Mouse (Mus musculus) heart, postnatal 0 days (tissue): ENCODE data around the gene Tk1. TPM values are rescaled to one million over a fixed set of nuclear protein-coding genes. Genes with fewer than 3 reads are reported as not detected.
A peak's percentile ranks its signal among the peaks of the same experiment; 100 is the strongest.

ENCODE experiments used
- ATAC-seq: fragments of 200-750 bp; cut with Nextera tagmentation; 2 replicates; pipeline ENCODE4 v1.8.0; 2017; ENCODE audit warnings: low read depth, moderate number of reproducible peaks, moderate library complexity; ENCODE audit not compliant: insufficient read depth
- DNase-seq: peaks from one replicate; pipeline ENCODE4 v3.0.0-alpha.2; 2016; ENCODE audit warnings: low spot score
- H3K27ac ChIP-seq: fragments of 300-500 bp; sonication (generic); 2 replicates; pipeline ENCODE4 v1.5.1; 2014; ENCODE audit warnings: low read depth, mild to moderate bottlenecking
- H3K27me3 ChIP-seq: fragments of 300-500 bp; sonication (generic); 2 replicates; pipeline ENCODE4 v1.6.1; 2014; ENCODE audit warnings: low read length, mixed read lengths; ENCODE audit not compliant: control insufficient read depth, insufficient read depth
- H3K36me3 ChIP-seq: fragments of 300-500 bp; sonication (generic); replicated peaks from 2 replicates; pipeline ENCODE4 v1.6.1; 2014; ENCODE audit warnings: low read length, mixed read lengths; ENCODE audit not compliant: control insufficient read depth, insufficient read depth
- H3K4me1 ChIP-seq: fragments of 300-500 bp; sonication (generic); 2 replicates; pipeline ENCODE4 v1.6.1; 2014; ENCODE audit warnings: antibody characterized with exemption; ENCODE audit not compliant: control insufficient read depth, insufficient read depth
- H3K4me2 ChIP-seq: fragments of 300-500 bp; sonication (generic); 2 replicates; pipeline ENCODE4 v1.6.1; 2014; ENCODE audit warnings: low read depth, mild to moderate bottlenecking, low read length, moderate library complexity
- H3K4me3 ChIP-seq: fragments of 300-500 bp; sonication (generic); 2 replicates; pipeline ENCODE4 v1.5.1; 2014; ENCODE audit warnings: low read depth, low read length
- H3K9ac ChIP-seq: fragments of 300-500 bp; sonication (generic); replicated peaks from 2 replicates; pipeline ENCODE4 v1.6.1; 2014; ENCODE audit warnings: low read depth, low read length, mixed read lengths
- H3K9me3 ChIP-seq: fragments of 300-500 bp; sonication (generic); replicated peaks from 2 replicates; pipeline ENCODE4 v1.6.1; 2016; ENCODE audit warnings: low read length; ENCODE audit not compliant: control insufficient read depth
- CTCF ChIP-seq: IDR thresholded peaks from 2 replicates; pipeline ENCODE4 v1.5.1; 2016; ENCODE audit warnings: antibody characterized with exemption, control low read depth, low read depth
- EP300 ChIP-seq: IDR thresholded peaks from 2 replicates; pipeline ENCODE4 v1.6.1; 2016; ENCODE audit warnings: antibody characterized with exemption, low read depth
- WGBS: fragments of 180-500 bp; shearing (Covaris S2); extraction: QIAGEN DNeasy Blood & Tissue Kit; methylation state at CpG from one replicate; pipeline ENCODE4 v1.1.7; 2014; 5-methylcytosine and 5-hydroxymethylcytosine counted together
- polyA plus RNA-seq: library from polyadenylated mRNA; unstranded; fragments of >200 nt; fragmentation: Nextera tagmentation; extraction: Ambion mirVana; gene quantifications from 2 replicates; pipeline ENCODE4 v1.2.1, GENCODE M21; 2015
- total RNA-seq: library from RNA; depleted of rRNA; stranded (reverse); fragments of >200 nt; gene quantifications from 2 replicates; pipeline ENCODE4 v1.2.3, GENCODE M21; 2014; ENCODE audit warnings: low replicate concordance

Tk1 gene
- total and polyA plus RNA-seq, 2 experiments from 2014 or later: 41.4 to 103 TPM

GRCm38 (mm10) chr11:117781199-117781821 lies 44.6 kb downstream of the Tk1 start:
- H3K27me3 ChIP-seq: no peaks in the 10 kb centered on the region
- H3K4me2 ChIP-seq: peak overlapping the region; percentile 88
- DNase-seq: peak; percentile 64
- TF ChIP-seq EP300 (no peak; the same call in 1 of the 2 replicates), CTCF (no peak)
- 9% methylated on average over 18 of the region's 18 CpGs for WGBS
- peaks cover 30% of the 10 kb centered on the region for H3K4me1 ChIP-seq
- H3K9ac ChIP-seq: peak overlapping the region; percentile 64; the same call in 1 of the 2 replicates
- no peaks in the 10 kb centered on the region for H3K9me3 ChIP-seq
- peak overlapping the region; percentile 54 for H3K4me3 ChIP-seq
- ATAC-seq: no peak
- H3K27ac ChIP-seq: peak overlapping the region; percentile 97
- peaks cover 11% of the 10 kb centered on the region; the same call in 1 of the 2 replicates for H3K36me3 ChIP-seq

GRCm38 (mm10) chr11:117780582-117781111 lies 45.2 kb downstream of the Tk1 start:
- ATAC-seq (peak; percentile 78), DNase-seq (peak; percentile 89)
- H3K4me1 ChIP-seq: peaks cover 30% of the 10 kb centered on the region
- no peaks in the 10 kb centered on the region for H3K9me3 ChIP-seq
- H3K27ac ChIP-seq: peak overlapping the region; percentile 97
- under 1% methylated on average over 19 of the region's 19 CpGs for WGBS
- peak overlapping the region; percentile 54 for H3K4me3 ChIP-seq
- no peaks in the 10 kb centered on the region for H3K27me3 ChIP-seq
- peak overlapping the region; percentile 64 for H3K9ac ChIP-seq
- H3K4me2 ChIP-seq: peak overlapping the region; percentile 88
- H3K36me3 ChIP-seq: peaks cover 17% of the 10 kb centered on the region
- TF ChIP-seq EP300 (no peak), CTCF (no peak; the same call in 1 of the 2 replicates)

GRCm38 (mm10) chr11:117780199-117780515 lies 45.7 kb downstream of the Tk1 start:
- peaks cover 30% of the 10 kb centered on the region for H3K4me1 ChIP-seq
- no peak for TF ChIP-seq EP300
- no peak for TF ChIP-seq CTCF
- ATAC-seq: no peak

DNA sequence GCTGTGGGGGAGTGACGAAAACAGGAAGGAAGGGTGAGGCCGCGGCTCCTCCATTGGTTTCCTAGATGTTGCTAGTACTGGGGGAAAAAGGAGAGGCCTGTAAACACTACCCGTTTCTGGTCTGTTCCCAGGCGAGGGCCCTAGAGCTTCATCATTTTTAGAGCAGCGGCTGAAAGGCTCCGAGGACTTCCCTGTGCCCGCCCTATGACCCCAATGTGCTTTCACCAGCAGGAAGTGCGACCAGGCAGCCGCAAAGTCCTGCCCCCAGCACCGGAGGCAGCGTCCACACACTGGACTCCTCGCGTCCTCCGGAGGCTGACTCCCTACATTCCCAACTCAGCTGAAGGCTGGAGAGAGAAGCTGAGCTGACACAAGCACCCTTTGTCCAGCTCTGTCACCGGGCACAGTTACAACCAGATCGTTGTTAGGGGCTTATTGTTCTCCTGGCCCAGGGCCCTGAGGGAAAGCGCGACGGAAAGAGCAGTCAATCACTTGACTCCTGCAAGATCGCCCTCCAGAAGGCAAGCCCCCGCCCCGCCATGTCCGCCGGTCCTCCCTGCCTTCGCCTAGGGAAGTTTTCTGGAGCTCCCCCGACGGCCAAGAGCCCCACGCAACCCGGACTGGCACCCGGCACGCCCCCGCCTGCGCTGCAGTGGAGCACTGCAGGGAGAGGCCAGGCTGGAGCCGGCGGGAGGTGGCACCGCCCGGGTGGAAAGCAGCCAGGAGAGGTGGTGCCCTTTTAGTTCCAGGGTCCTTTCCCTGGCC lies 46.3 kb downstream of the Tk1 start:
- TF ChIP-seq CTCF (0 out of 2 replicates have a peak, but pooled peaks have one; percentile 6), EP300 (peak; percentile 67; the same call in 1 of the 2 replicates)
- H3K4me1 ChIP-seq: peaks cover 30% of the 10 kb centered on the region
- no peaks in the 10 kb centered on the region for H3K9me3 ChIP-seq
- ATAC-seq: peak; percentile 40
- H3K4me3 ChIP-seq: peak overlapping the region; percentile 54
- H3K27ac ChIP-seq: peak overlapping the region; percentile 97
- H3K4me2 ChIP-seq: peak overlapping the region; percentile 88
- 4% methylated on average over 37 of the region's 38 CpGs for WGBS
- H3K9ac ChIP-seq: peak overlapping the region; percentile 64
- peaks cover 21% of the 10 kb centered on the region for H3K36me3 ChIP-seq
- DNase-seq: peak; percentile 67
- no peaks in the 10 kb centered on the region for H3K27me3 ChIP-seq

More at GRCm38 (mm10) chr11:117780199-117780515, 45.7 kb downstream of the Tk1 start:
- no peak for DNase-seq
- peak overlapping the region; percentile 64 for H3K9ac ChIP-seq
- peak overlapping the region; percentile 97 for H3K27ac ChIP-seq
- H3K36me3 ChIP-seq: peaks cover 17% of the 10 kb centered on the region
- H3K4me2 ChIP-seq: peak overlapping the region; percentile 88
- peak overlapping the region; percentile 54 for H3K4me3 ChIP-seq
- 0% methylated on average over 17 of the region's 17 CpGs for WGBS
- H3K9me3 ChIP-seq: no peaks in the 10 kb centered on the region
- no peaks in the 10 kb centered on the region for H3K27me3 ChIP-seq

- Histone ChIP-seq H3K27me3 (no peaks in the 10 kb centered on the region), H3K36me3 (peaks cover 28% of the 10 kb centered on the region), H3K4me1 (peaks cover 30% of the 10 kb centered on the region), H3K9ac (peak overlapping the region; percentile 64), H3K4me2 (peak overlapping the region; percentile 88), H3K9me3 (no peaks in the 10 kb centered on the region), H3K27ac (peak overlapping the region; percentile 97), H3K4me3 (peak overlapping the region; percentile 54)
- 56% methylated on average over 12 of the region's 12 CpGs for WGBS
- ATAC-seq (no peak), DNase-seq (no peak)
- no peak for TF ChIP-seq CTCF
- TF ChIP-seq EP300: no peak
Observed at GRCm38 (mm10) chr11:117778851-117779433, 47.0 kb downstream of the Tk1 start.
